Mouse (Mus musculus): ENCODE data around the gene Grxcr1. TPM values are rescaled to one million over a fixed set of nuclear protein-coding genes. Genes with fewer than 3 reads are reported as not detected.

Grxcr1 gene
- not detected in 2 replicates for polyA plus RNA-seq (2015; fragmentation: Nextera tagmentation; extraction: Ambion mirVana)

DNA sequence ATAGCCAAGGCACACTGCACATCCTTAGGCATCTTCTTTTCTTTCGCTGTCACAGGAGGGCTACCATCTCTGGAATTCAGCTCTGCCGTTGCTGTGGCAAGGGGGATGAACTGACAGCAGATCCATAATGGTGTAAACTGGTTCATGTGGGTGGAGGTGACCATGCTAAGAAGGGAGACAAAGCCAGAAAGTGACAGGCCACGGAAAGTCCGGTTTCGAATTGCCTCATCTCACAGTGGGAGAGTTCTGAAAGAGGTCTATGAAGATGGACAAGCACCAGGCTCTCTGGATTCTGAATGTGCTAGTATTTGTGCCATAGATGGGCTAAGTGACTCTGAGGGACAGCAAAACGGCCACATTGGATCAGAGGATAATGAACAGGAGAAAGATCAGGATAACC lies at the start of gene Grxcr1:
TSS of gene Grxcr1 (plus strand) at position 92 of the 400 bp plus-strand sequence.

Other genes starting within 250 kb of the Grxcr1 start
- gene Atp8a1, start 184.4 kb upstream of the Grxcr1 start, polyA plus RNA-seq (2015; fragmentation: Nextera tagmentation; extraction: Ambion mirVana), result 2.9 and 3.5 TPM in 2 replicates
- gene Gm5108, start 90.2 kb upstream of the Grxcr1 start, polyA plus RNA-seq (2015; fragmentation: Nextera tagmentation; extraction: Ambion mirVana), result not detected in 2 replicates
- not detected in 2 replicates for gene Gm21905, start 85.4 kb upstream of the Grxcr1 start, polyA plus RNA-seq (2015; fragmentation: Nextera tagmentation; extraction: Ambion mirVana)

Measured in urinary bladder, postnatal 0 days (tissue).